9 mouse cellular contexts compared by ENCODE assay signal in genomic region chr5:136051231-136052085, GRCm38 (mm10). TPM values are rescaled to one million over a fixed set of nuclear protein-coding genes. Genes with fewer than 3 reads are reported as not detected.
DNase-seq lines count a peak whose midpoint lies in the region; TF ChIP-seq lines count a peak whose summit lies in the region.
"Had no signal": no experiment of that assay in that cellular context is flagged by ENCODE, and none has a peak within 500 bp of the region (broad histone marks: within the 10 kb centered on the region; RNA-seq: fewer than 3 reads in every experiment).

No protein-coding gene starts in this region.

- H3K36me3 ChIP-seq in kidney, adult 2 months (ENCODE audit: control insufficient read depth, insufficient read depth, low read length) = no peaks in the 10 kb centered on the region

- 15% methylated on average over 10 of the region's 10 CpGs for WGBS in kidney, adult 2 months

- peaks cover 3% of the 10 kb centered on the region; the same call in 1 of the 2 replicates for H3K4me1 ChIP-seq in kidney, adult 2 months (ENCODE audit: control insufficient read depth, insufficient read depth, low read length)

- peak overlapping the region; percentile 59 for H3K27ac ChIP-seq in gastrocnemius, adult 2 months
- H3K27ac ChIP-seq in kidney, adult 2 months (ENCODE audit: insufficient read depth, low read depth, low read length) = peak overlapping the region; percentile 65

- H3K27me3 ChIP-seq in kidney, adult 2 months (replicated peaks; ENCODE audit: control insufficient read depth, insufficient read depth, low read length) = no peaks in the 10 kb centered on the region

- H3K4me3 ChIP-seq in gastrocnemius, adult 2 months = no peak overlapping the region
- H3K4me3 ChIP-seq in kidney, adult 2 months (ENCODE audit: insufficient read depth, low read depth, low read length) = no peak overlapping the region

- no peak for TF ChIP-seq CTCF in gastrocnemius, adult 2 months (IDR thresholded peaks at IDR 0.05)
- no peak for TF ChIP-seq CTCF in brain, embryonic 14.5 days (IDR thresholded peaks at IDR 0.05; ENCODE audit: borderline replicate concordance, extremely low read depth, insufficient read depth, insufficient read length)
- TF ChIP-seq CTCF in kidney, adult 2 months (conservative IDR thresholded peaks at IDR 0.05; ENCODE audit: insufficient read depth, insufficient read length, low read depth, low read length) = no peak

- intact Hi-C loops in gastrocnemius, adult 2 months (cut with DNase I) = no loop called here
- intact Hi-C loops in gastrocnemius, postnatal 36 days (cut with DNase I) = no loop called here

- no peak for TF ChIP-seq POLR2A in brain, embryonic 14.5 days (IDR thresholded peaks at IDR 0.05; ENCODE audit: borderline replicate concordance, extremely low read depth, insufficient read depth, insufficient read length, poor library complexity, severe bottlenecking)
- no peak for TF ChIP-seq POLR2A in kidney, adult 2 months (IDR thresholded peaks at IDR 0.05; ENCODE audit: low read depth, low read length)

- DNase-seq in gastrocnemius, adult 2 months = peak; percentile 57
- DNase-seq in gastrocnemius, postnatal 36 days = no peak
- peak; percentile 83 for DNase-seq in brain, embryonic 14.5 days (ENCODE audit: low read depth)
- DNase-seq in heart, adult 9 months (ENCODE audit: low spot score in 2 of 2) = peak; percentile 47 to 53
- peak; percentile 93 for DNase-seq in kidney, adult 2 months
- DNase-seq in lung, postnatal 36 days = peak; percentile 35
- peak; percentile 50 to 64 for DNase-seq in urinary bladder, postnatal 36 days (ENCODE audit: low spot score in 2 of 2)
- DNase-seq in spleen, postnatal 10 days (ENCODE audit: low spot score in 2 of 2) = no peak

RNA-seq across cellular contexts. Expression of gene Upk3bl, which starts 2.8 kb away (rescaled TPM):
- not detected for total RNA-seq in gastrocnemius, adult 2 months (2021)
- not detected for total RNA-seq in gastrocnemius, postnatal 36 days (2021)
- 0.26 and 0.40 TPM in 2 replicates for polyA plus RNA-seq in brain, embryonic 14.5 days (2012; rRNA removed)
- 0.52 and 0.96 TPM in 2 replicates for polyA plus RNA-seq in kidney, adult 2 months (2012; rRNA removed)
- total RNA-seq: heart, postnatal 36 days had no signal

RNA-seq across cellular contexts. Expression of gene Upk3b, which starts 13.2 kb away (rescaled TPM):
- total RNA-seq in gastrocnemius, adult 2 months (2021) = not detected
- total RNA-seq in gastrocnemius, postnatal 36 days (2021) = not detected
- polyA plus RNA-seq in brain, embryonic 14.5 days (2012; rRNA removed) = 0.06 and 0.11 TPM in 2 replicates
- 7.7 and 8.1 TPM in 2 replicates for polyA plus RNA-seq in kidney, adult 2 months (2012; rRNA removed)

RNA-seq across cellular contexts. Expression of gene Rasa4, which starts 32.3 kb away (rescaled TPM):
- 10 to 100 TPM; 25.0 to 28.8 TPM for total RNA-seq in gastrocnemius, adult 2 months (2021)
- 10 to 100 TPM; 23.8 to 23.9 TPM for total RNA-seq in gastrocnemius, postnatal 36 days (2021)
- polyA plus RNA-seq in brain, embryonic 14.5 days (2012; rRNA removed) = 9.5 and 18.1 TPM in 2 replicates
- 7.6 and 9.1 TPM in 2 replicates for polyA plus RNA-seq in kidney, adult 2 months (2012; rRNA removed)

RNA-seq across cellular contexts. Expression of gene Dtx2, which starts 56.9 kb away (rescaled TPM):
- total RNA-seq in gastrocnemius, adult 2 months (2021) = 1 to 10 TPM; 6.5 to 8.2 TPM
- total RNA-seq in gastrocnemius, postnatal 36 days (2021) = 1 to 10 TPM; 6.0 to 6.4 TPM
- 26.7 and 28.4 TPM in 2 replicates for polyA plus RNA-seq in brain, embryonic 14.5 days (2012; rRNA removed)
- 16.3 and 16.7 TPM in 2 replicates for polyA plus RNA-seq in kidney, adult 2 months (2012; rRNA removed)

Comparison
In these comparisons a context has a peak if more than half of its experiments do, and no peak if none do; other contexts are left out.
1. DNase-seq: peak in gastrocnemius, adult 2 months (single experiment), brain, embryonic 14.5 days (single experiment), heart, adult 9 months (2 of 2), kidney, adult 2 months (single experiment), lung, postnatal 36 days (single experiment) and urinary bladder, postnatal 36 days (2 of 2); none in gastrocnemius, postnatal 36 days (0 of 2) and spleen, postnatal 10 days (0 of 2).